13 mouse cellular contexts compared by ENCODE assay signal in the genomic region with DNA sequence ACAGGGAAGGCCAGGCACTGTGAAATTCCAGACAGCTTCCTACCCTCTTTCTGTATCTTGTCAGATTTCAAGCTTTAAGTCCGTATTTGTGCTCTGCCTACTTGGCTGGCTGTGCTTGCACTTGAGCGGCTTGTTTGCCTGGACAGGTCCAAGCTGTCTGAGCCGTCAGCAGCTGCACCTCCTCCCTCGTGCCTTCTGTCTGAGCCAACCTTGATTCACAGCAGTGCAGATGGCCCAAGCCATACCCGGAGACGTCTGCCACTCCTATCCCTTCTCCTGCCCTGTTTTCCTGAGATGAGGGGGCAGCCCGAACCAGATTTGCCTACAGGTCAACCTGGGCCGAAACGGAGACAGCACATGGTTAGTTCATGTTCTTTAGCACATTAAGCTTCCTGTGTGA. TPM values are rescaled to one million over a fixed set of nuclear protein-coding genes. Genes with fewer than 3 reads are reported as not detected.
DNase-seq lines count a peak whose midpoint lies in the region; TF ChIP-seq lines count a peak whose summit lies in the region.
"Had no signal": no experiment of that assay in that cellular context is flagged by ENCODE, and none has a peak within 500 bp of the region (broad histone marks: within the 10 kb centered on the region; RNA-seq: fewer than 3 reads in every experiment).

No protein-coding gene starts in this region.

- H3K27ac ChIP-seq in layer of hippocampus, adult 2 months: peak overlapping the region; percentile 82
- H3K27ac ChIP-seq: hindbrain, embryonic 15.5 days; limb, embryonic 10.5 days; macrophage; neural tube, embryonic 13.5 days; stomach, postnatal 0 days had no signal

- H3K4me3 ChIP-seq in layer of hippocampus, adult 2 months: no peak overlapping the region
- H3K4me3 ChIP-seq: hindbrain, embryonic 15.5 days; limb, embryonic 10.5 days; neural tube, embryonic 13.5 days had no signal

- intact Hi-C loops in left cerebral cortex, postnatal 36 days (cut with DNase I): no loop called here
- intact Hi-C loops in gastrocnemius, postnatal 36 days (cut with DNase I): no loop called here

- no peak for TF ChIP-seq CTCF in layer of hippocampus, adult 2 months (conservative IDR thresholded peaks at IDR 0.05)
- no peak for TF ChIP-seq CTCF in brain, embryonic 14.5 days (IDR thresholded peaks at IDR 0.05; ENCODE audit: borderline replicate concordance, extremely low read depth, insufficient read depth, insufficient read length)

- peak in 1 of 2 experiments; percentile 59 for DNase-seq in layer of hippocampus, adult 2 months (ENCODE audit: low spot score in 2 of 2)
- no peak for DNase-seq in layer of hippocampus, adult 9-10 months (ENCODE audit: low spot score)
- peak; percentile 72 for DNase-seq in brain, embryonic 14.5 days (ENCODE audit: low read depth)
- DNase-seq in cerebellum, adult 9-11 months: peak; percentile 88
- DNase-seq in left cerebral cortex, postnatal 36 days (ENCODE audit: low spot score in 2 of 2): peak; percentile 80 to 82
- DNase-seq in ovary, adult 18-20 months (ENCODE audit: low spot score): no peak
- DNase-seq in gastrocnemius, postnatal 36 days: no peak

- TF ChIP-seq POLR2A in brain, embryonic 14.5 days (IDR thresholded peaks at IDR 0.05; ENCODE audit: borderline replicate concordance, extremely low read depth, insufficient read depth, insufficient read length, poor library complexity, severe bottlenecking): no peak

RNA-seq across cellular contexts. Expression of gene Lrrc4, which starts 14.5 kb away (rescaled TPM):
- 10 to 100 TPM; 96.2 to 98.8 TPM for total RNA-seq in layer of hippocampus, adult 2 months (2021)
- 23.4 and 28.4 TPM in 2 replicates for polyA plus RNA-seq in brain, embryonic 14.5 days (2012; rRNA removed)
- total RNA-seq in left cerebral cortex, postnatal 36 days (2021): 100 to 1,000 TPM in 1 of 2 experiments, 10 to 100 TPM in 1; 95.8 to 105 TPM
- total RNA-seq in gastrocnemius, postnatal 36 days (2021): under 1 TPM; 0.20 to 0.44 TPM
- polyA plus RNA-seq: G1E had no signal

Comparison
In these comparisons a context has a peak if more than half of its experiments do, and no peak if none do; other contexts are left out.
1. DNase-seq: peak in brain, embryonic 14.5 days (single experiment), cerebellum, adult 9-11 months (single experiment) and left cerebral cortex, postnatal 36 days (2 of 2); none in layer of hippocampus, adult 9-10 months (single experiment), ovary, adult 18-20 months (single experiment) and gastrocnemius, postnatal 36 days (0 of 2).
2. RNA of gene Lrrc4, which starts 14.5 kb away (total RNA-seq): 95.8 to 105 TPM in left cerebral cortex, postnatal 36 days and 96.2 to 98.8 TPM in layer of hippocampus, adult 2 months; 0.20 to 0.44 TPM in gastrocnemius, postnatal 36 days; every median in the first group is over 10 times any median in the second.